11 mouse cellular contexts compared by ENCODE assay signal in the genomic region with DNA sequence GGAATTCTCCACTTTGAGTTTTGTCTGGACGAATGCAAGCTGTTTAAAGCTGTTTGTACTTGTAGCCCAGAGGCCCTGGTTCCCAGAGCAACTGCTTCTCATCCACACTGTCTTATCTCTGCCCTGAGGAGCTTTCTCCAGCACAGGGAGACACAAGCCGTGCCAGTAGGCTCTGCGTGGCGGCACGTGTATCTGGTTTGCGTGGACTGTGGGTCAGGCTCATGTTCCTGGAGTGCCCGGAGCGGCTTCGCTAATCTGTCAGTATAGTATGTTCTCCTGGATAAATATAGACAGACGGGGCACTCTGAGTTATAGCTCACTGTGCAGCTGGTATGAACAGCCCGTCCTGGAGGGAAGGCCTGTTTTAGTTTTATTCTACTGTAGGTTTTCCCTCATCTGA.
DNase-seq lines count a peak whose midpoint lies in the region; ATAC-seq lines count a peak whose summit lies in the region.
"Had no signal": no experiment of that assay in that cellular context is flagged by ENCODE, and none has a peak within 500 bp of the region (broad histone marks: within the 10 kb centered on the region; RNA-seq: fewer than 3 reads in every experiment).

No protein-coding gene starts in this region.

- intact Hi-C loops in heart, postnatal 36 days (cut with DNase I) = loop anchor here (2.0 kb wide), 1 partner anchor 38 kb away; no protein-coding TSS in a partner anchor

- peak; percentile 11 for DNase-seq in embryo, embryonic 11 days
- DNase-seq in embryo, embryonic 9.5 days (ENCODE audit: extremely low spot score) = no peak
- DNase-seq in neural tube, embryonic 10.5 days (ENCODE audit: extremely low spot score, low spot score) = no peak
- peak; percentile 54 to 65 for DNase-seq in heart, postnatal 36 days
- no peak for DNase-seq in cerebellum, adult 18-20 months
- no peak for DNase-seq in hindbrain, embryonic 14.5 days (ENCODE audit: low spot score)
- DNase-seq: cerebellum, adult 9-11 months; lung, adult 2 months had no signal

- H3K36me3 ChIP-seq in neural tube, embryonic 15.5 days = no peaks in the 10 kb centered on the region
- no peaks in the 10 kb centered on the region for H3K36me3 ChIP-seq in stomach, embryonic 16.5 days (ENCODE audit: control insufficient read depth, insufficient read depth, low read length)
- no peaks in the 10 kb centered on the region for H3K36me3 ChIP-seq in hindbrain, embryonic 14.5 days (replicated peaks; ENCODE audit: control insufficient read depth, insufficient read depth)

- H3K27me3 ChIP-seq in neural tube, embryonic 15.5 days (replicated peaks) = no peaks in the 10 kb centered on the region
- H3K27me3 ChIP-seq in stomach, embryonic 16.5 days (ENCODE audit: control insufficient read depth, insufficient read depth, low read length) = no peaks in the 10 kb centered on the region
- no peaks in the 10 kb centered on the region for H3K27me3 ChIP-seq in hindbrain, embryonic 14.5 days (ENCODE audit: control insufficient read depth, insufficient read depth, low read length)
- H3K27me3 ChIP-seq: Patski had no signal

- H3K9ac ChIP-seq in neural tube, embryonic 15.5 days (replicated peaks) = no peak overlapping the region
- H3K9ac ChIP-seq in stomach, embryonic 16.5 days (ENCODE audit: low read length) = no peak overlapping the region
- H3K9ac ChIP-seq in hindbrain, embryonic 14.5 days = no peak overlapping the region

- 0 out of 2 replicates have a peak overlapping the region, but pooled peaks have one; percentile 3 for H3K27ac ChIP-seq in neural tube, embryonic 15.5 days (replicated peaks)
- peak overlapping the region; percentile 65 for H3K27ac ChIP-seq in stomach, embryonic 16.5 days (ENCODE audit: low read length)
- no peak overlapping the region for H3K27ac ChIP-seq in hindbrain, embryonic 14.5 days

- H3K9me3 ChIP-seq in neural tube, embryonic 15.5 days (replicated peaks) = no peaks in the 10 kb centered on the region
- H3K9me3 ChIP-seq in stomach, embryonic 16.5 days (replicated peaks; ENCODE audit: control insufficient read depth, low read length) = no peaks in the 10 kb centered on the region
- H3K9me3 ChIP-seq in hindbrain, embryonic 14.5 days (ENCODE audit: control insufficient read depth, low read length) = no peaks in the 10 kb centered on the region

- H3K4me2 ChIP-seq in neural tube, embryonic 15.5 days = no peak overlapping the region
- no peak overlapping the region for H3K4me2 ChIP-seq in stomach, embryonic 16.5 days (ENCODE audit: low read depth, low read length)
- H3K4me2 ChIP-seq in hindbrain, embryonic 14.5 days (replicated peaks) = no peak overlapping the region

- WGBS in neural tube, embryonic 15.5 days = 86% methylated on average over 11 of the region's 11 CpGs
- 52% methylated on average over 11 of the region's 11 CpGs for WGBS in stomach, embryonic 16.5 days
- WGBS in hindbrain, embryonic 14.5 days = 87% methylated on average over 11 of the region's 11 CpGs

- ATAC-seq in neural tube, embryonic 15.5 days (ENCODE audit: low FRiP score) = no peak
- no peak for ATAC-seq in stomach, embryonic 16.5 days (ENCODE audit: insufficient read depth, low FRiP score)
- ATAC-seq in hindbrain, embryonic 14.5 days (ENCODE audit: low FRiP score) = no peak
- ATAC-seq: Patski had no signal

- no peak overlapping the region for H3K4me3 ChIP-seq in neural tube, embryonic 15.5 days (replicated peaks)
- no peak overlapping the region for H3K4me3 ChIP-seq in stomach, embryonic 16.5 days (replicated peaks; ENCODE audit: low read length)
- no peak overlapping the region for H3K4me3 ChIP-seq in hindbrain, embryonic 14.5 days (replicated peaks; ENCODE audit: low read length)

- H3K4me1 ChIP-seq in neural tube, embryonic 15.5 days = peaks cover 29% of the 10 kb centered on the region
- H3K4me1 ChIP-seq in stomach, embryonic 16.5 days (ENCODE audit: control insufficient read depth, insufficient read depth, low read length) = peaks cover 9% of the 10 kb centered on the region
- H3K4me1 ChIP-seq in hindbrain, embryonic 14.5 days (replicated peaks; ENCODE audit: control insufficient read depth, insufficient read depth, low read length) = peaks cover 6% of the 10 kb centered on the region; the same call in 1 of the 2 replicates

Comparison
In these comparisons a context has a peak if more than half of its experiments do, and no peak if none do; other contexts are left out.
1. DNase-seq: peak in embryo, embryonic 11 days (single experiment) and heart, postnatal 36 days (2 of 2); none in embryo, embryonic 9.5 days (single experiment), neural tube, embryonic 10.5 days (single experiment), cerebellum, adult 18-20 months (0 of 2) and hindbrain, embryonic 14.5 days (single experiment).